Mouse (Mus musculus) T-helper 17 cell (primary cell): ENCODE measurements around the gene Olfr166.
"Not testable (repeated sequence)": the region's sequence is repeated elsewhere in the genome, so short reads cannot be mapped to it uniquely, and the experiment has no call there.

Experiments
- in situ Hi-C, 2 experiments: fragments of 300-600 bp; cut with MboI, MseI; formaldehyde crosslinking; loops; 1 replicate in 1 of 2; 2 replicates in 1 of 2; pipeline ENCODE4 v1.15.1; 2025; ENCODE audit warnings: high pct_unique_total_duplicates in 2 of 2

Gene Olfr166

GRCm38 (mm10) chr16:19483394-19483793 lies at the start of gene Olfr166:
TSS of gene Olfr166 (plus strand) at chr16:19483694.
- in situ Hi-C loops = no loop called here

GRCm38 (mm10) chr16:19458741-19459140 lies 24.8 kb upstream of the Olfr166 start:
- in situ Hi-C loops = not testable (repeated sequence)

DNA sequence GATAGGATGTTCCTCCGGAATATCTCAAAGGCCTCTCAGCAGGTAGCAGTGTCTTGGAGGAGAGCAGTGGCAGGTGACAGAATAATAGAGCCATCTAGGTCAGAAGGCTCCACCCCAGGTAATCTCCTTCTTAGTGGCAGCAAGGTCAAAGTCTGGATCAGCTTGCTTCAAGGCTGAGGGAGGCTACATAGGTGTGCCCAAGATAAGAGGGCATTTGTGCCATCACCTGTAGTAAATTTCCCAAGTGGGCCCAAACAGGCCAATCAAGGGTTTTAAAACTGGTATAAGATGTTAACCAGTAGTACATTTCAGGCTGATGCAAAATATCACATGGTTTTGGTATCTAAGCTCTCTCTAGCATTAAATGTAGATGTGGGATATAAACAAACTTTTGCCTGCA lies 19.1 kb upstream of the Olfr166 start:
- in situ Hi-C loops = no loop called here

DNA sequence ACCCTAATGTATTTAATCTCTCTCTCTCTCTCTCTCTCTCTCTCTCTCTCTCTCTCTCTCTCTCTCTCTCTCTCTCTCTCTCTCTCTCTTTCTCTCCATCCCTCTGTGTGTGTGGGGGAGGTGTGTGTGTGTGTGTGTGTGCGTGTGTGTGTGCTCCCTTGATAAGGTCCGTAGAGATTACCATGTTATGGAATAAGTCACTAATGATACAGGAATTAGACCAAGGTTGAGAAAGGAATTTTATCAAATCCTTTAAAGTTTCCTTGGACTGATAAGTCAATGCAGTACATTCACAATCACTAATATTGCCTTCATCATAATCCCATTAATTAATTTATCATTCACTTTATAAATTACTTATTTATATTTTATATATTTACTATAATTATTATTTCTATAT lies 38.7 kb downstream of the Olfr166 start, which contains the start of gene Olfr167:
TSS of gene Olfr167 (minus strand) at position 101 of the 400 bp plus-strand sequence.
- in situ Hi-C loops = no loop called here

GRCm38 (mm10) chr16:19535455-19535854 lies 52.0 kb downstream of the Olfr166 start, which contains the start of gene Olfr168:
TSS of gene Olfr168 (minus strand) at chr16:19535555.
- in situ Hi-C loops = no loop called here
